Mouse (Mus musculus): ENCODE measurements around the gene Ppp1r15a. TPM values are rescaled to one million over a fixed set of nuclear protein-coding genes. Genes with fewer than 3 reads are reported as not detected.

The Ppp1r15a gene
- polyA plus RNA-seq, 1 experiment from 2014 or later = 17.0 TPM

Other genes with a start within 250 kb of the Ppp1r15a start
- not detected in 2 replicates for gene Slc6a21, start 248.8 kb downstream of the Ppp1r15a start, polyA plus RNA-seq (2015; fragmentation: Nextera tagmentation; extraction: Ambion mirVana)
- 20.4 and 29.1 TPM in 2 replicates for gene Trpm4, start 192.5 kb downstream of the Ppp1r15a start, polyA plus RNA-seq (2015; fragmentation: Nextera tagmentation; extraction: Ambion mirVana)
- gene Hrc, start 191.0 kb downstream of the Ppp1r15a start, polyA plus RNA-seq (2015; fragmentation: Nextera tagmentation; extraction: Ambion mirVana) = 0.97 and 1.2 TPM in 2 replicates
- 5.6 and 6.9 TPM in 2 replicates for gene Ppfia3, start 159.2 kb downstream of the Ppp1r15a start, polyA plus RNA-seq (2015; fragmentation: Nextera tagmentation; extraction: Ambion mirVana)
- gene Lin7b, start 155.7 kb downstream of the Ppp1r15a start, polyA plus RNA-seq (2015; fragmentation: Nextera tagmentation; extraction: Ambion mirVana) = 1.9 and 2.4 TPM in 2 replicates
- 195 and 200 TPM in 2 replicates for gene Snrnp70, start 130.5 kb downstream of the Ppp1r15a start, polyA plus RNA-seq (2015; fragmentation: Nextera tagmentation; extraction: Ambion mirVana)
- gene Kcna7, start 120.6 kb downstream of the Ppp1r15a start, polyA plus RNA-seq (2015; fragmentation: Nextera tagmentation; extraction: Ambion mirVana) = 0.13 and 0.19 TPM in 2 replicates
- 1.7 and 2.1 TPM in 2 replicates for gene Ntf5, start 112.6 kb downstream of the Ppp1r15a start, polyA plus RNA-seq (2015; fragmentation: Nextera tagmentation; extraction: Ambion mirVana)
- gene Lhb, start 105.4 kb downstream of the Ppp1r15a start, polyA plus RNA-seq (2015; fragmentation: Nextera tagmentation; extraction: Ambion mirVana) = 0.27 and 0.52 TPM in 2 replicates
- gene Gys1, start 91.4 kb downstream of the Ppp1r15a start, polyA plus RNA-seq (2015; fragmentation: Nextera tagmentation; extraction: Ambion mirVana) = 39.6 and 42.4 TPM in 2 replicates
- gene Ruvbl2, start 88.2 kb downstream of the Ppp1r15a start, polyA plus RNA-seq (2015; fragmentation: Nextera tagmentation; extraction: Ambion mirVana) = 147 and 150 TPM in 2 replicates
- 5,581 and 6,050 TPM in 2 replicates for gene Ftl1, start 66.4 kb downstream of the Ppp1r15a start, polyA plus RNA-seq (2015; fragmentation: Nextera tagmentation; extraction: Ambion mirVana)
- gene Bax, start 59.4 kb downstream of the Ppp1r15a start, polyA plus RNA-seq (2015; fragmentation: Nextera tagmentation; extraction: Ambion mirVana) = 181 and 185 TPM in 2 replicates
- gene Tulp2, start 44.4 kb downstream of the Ppp1r15a start, polyA plus RNA-seq (2015; fragmentation: Nextera tagmentation; extraction: Ambion mirVana) = 1.8 and 1.9 TPM in 2 replicates
- not detected in 2 replicates for gene Gm45808, start 39.5 kb downstream of the Ppp1r15a start, polyA plus RNA-seq (2015; fragmentation: Nextera tagmentation; extraction: Ambion mirVana)
- gene Dhdh, start 37.5 kb downstream of the Ppp1r15a start, polyA plus RNA-seq (2015; fragmentation: Nextera tagmentation; extraction: Ambion mirVana) = 2.6 and 2.7 TPM in 2 replicates
- 209 and 229 TPM in 2 replicates for gene Nucb1, start 15.9 kb downstream of the Ppp1r15a start, polyA plus RNA-seq (2015; fragmentation: Nextera tagmentation; extraction: Ambion mirVana)
- 0.83 and 1.5 TPM in 2 replicates for gene Plekha4, start 62 bp upstream of the Ppp1r15a start, polyA plus RNA-seq (2015; fragmentation: Nextera tagmentation; extraction: Ambion mirVana)
- 2.1 and 2.8 TPM in 2 replicates for gene Hsd17b14, start 28.6 kb upstream of the Ppp1r15a start, polyA plus RNA-seq (2015; fragmentation: Nextera tagmentation; extraction: Ambion mirVana)
- 59.5 and 67.6 TPM in 2 replicates for gene Bcat2, start 43.9 kb upstream of the Ppp1r15a start, polyA plus RNA-seq (2015; fragmentation: Nextera tagmentation; extraction: Ambion mirVana)
- 0.18 and 0.30 TPM in 2 replicates for gene Fgf21, start 89.2 kb upstream of the Ppp1r15a start, polyA plus RNA-seq (2015; fragmentation: Nextera tagmentation; extraction: Ambion mirVana)
- gene Fut1, start 91.0 kb upstream of the Ppp1r15a start, polyA plus RNA-seq (2015; fragmentation: Nextera tagmentation; extraction: Ambion mirVana) = 0.38 and 0.73 TPM in 2 replicates
- gene Izumo1, start 95.5 kb upstream of the Ppp1r15a start, polyA plus RNA-seq (2015; fragmentation: Nextera tagmentation; extraction: Ambion mirVana) = 0.13 TPM in 1 of 2 replicates, not detected in the other
- 9.8 and 9.9 TPM in 2 replicates for gene Rasip1, start 101.2 kb upstream of the Ppp1r15a start, polyA plus RNA-seq (2015; fragmentation: Nextera tagmentation; extraction: Ambion mirVana)
- 5.2 and 7.3 TPM in 2 replicates for gene Mamstr, start 113.7 kb upstream of the Ppp1r15a start, polyA plus RNA-seq (2015; fragmentation: Nextera tagmentation; extraction: Ambion mirVana)
- gene Fut2, start 140.1 kb upstream of the Ppp1r15a start, polyA plus RNA-seq (2015; fragmentation: Nextera tagmentation; extraction: Ambion mirVana) = 12.2 and 12.8 TPM in 2 replicates
- 0.73 TPM in 2 replicates for gene Ntn5, start 157.8 kb upstream of the Ppp1r15a start, polyA plus RNA-seq (2015; fragmentation: Nextera tagmentation; extraction: Ambion mirVana)
- 1.9 and 2.0 TPM in 2 replicates for gene Sec1, start 168.1 kb upstream of the Ppp1r15a start, polyA plus RNA-seq (2015; fragmentation: Nextera tagmentation; extraction: Ambion mirVana)
- 5.5 and 6.4 TPM in 2 replicates for gene Car11, start 173.6 kb upstream of the Ppp1r15a start, polyA plus RNA-seq (2015; fragmentation: Nextera tagmentation; extraction: Ambion mirVana)
- gene Dbp, start 178.8 kb upstream of the Ppp1r15a start, polyA plus RNA-seq (2015; fragmentation: Nextera tagmentation; extraction: Ambion mirVana) = 3.1 and 3.4 TPM in 2 replicates
- gene Rpl18, start 189.2 kb upstream of the Ppp1r15a start, polyA plus RNA-seq (2015; fragmentation: Nextera tagmentation; extraction: Ambion mirVana) = 1,110 and 1,134 TPM in 2 replicates
- 38.1 and 41.6 TPM in 2 replicates for gene Sphk2, start 191.7 kb upstream of the Ppp1r15a start, polyA plus RNA-seq (2015; fragmentation: Nextera tagmentation; extraction: Ambion mirVana)
- gene Fam83e, start 194.9 kb upstream of the Ppp1r15a start, polyA plus RNA-seq (2015; fragmentation: Nextera tagmentation; extraction: Ambion mirVana) = 19.7 and 22.4 TPM in 2 replicates
- 0.49 and 0.74 TPM in 2 replicates for gene Spaca4, start 199.5 kb upstream of the Ppp1r15a start, polyA plus RNA-seq (2015; fragmentation: Nextera tagmentation; extraction: Ambion mirVana)